Mouse (Mus musculus) leukemia stem cell, adult 10-12 weeks (primary cell): ENCODE data around the gene Skint7. TPM values are rescaled to one million over a fixed set of nuclear protein-coding genes. Genes with fewer than 3 reads are reported as not detected.

ENCODE experiments used
- polyA plus RNA-seq: library from polyadenylated mRNA; stranded (reverse); fragments of >175 nt; gene quantifications from 2 replicates; pipeline ENCODE4 v1.2.3, GENCODE M21; 2012; ENCODE audit warnings: low replicate concordance

Skint7 gene
- not detected in 2 replicates for polyA plus RNA-seq

GRCm38 (mm10) chr4:111972623-111973022 is at the start of gene Skint7:
Gene Skint7 (plus strand): TSS chr4:111972923.

GRCm38 (mm10) chr4:112005969-112006368 is 33.2 kb downstream of the Skint7 start, which contains the start of gene Skint1:
Gene Skint1 (plus strand): TSS chr4:112006269.

Other genes starting within 250 kb of the Skint7 start
- gene Slc5a9, start 70.0 kb upstream of the Skint7 start, polyA plus RNA-seq, result not detected in 2 replicates
- not detected in 2 replicates for gene Skint8, start 53.5 kb upstream of the Skint7 start, polyA plus RNA-seq
- not detected in 2 replicates for gene Skint1, start 33.3 kb downstream of the Skint7 start, polyA plus RNA-seq
- not detected in 2 replicates for gene Skint4, start 99.1 kb downstream of the Skint7 start, polyA plus RNA-seq